Mouse (Mus musculus) ES-E14 (cell line): ENCODE results near the gene Eif3b.

Experiments used
- CHD2 ChIP-seq: IDR thresholded peaks from 2 replicates; pipeline ENCODE4 v1.6.1; 2014; ENCODE audit warnings: mild to moderate bottlenecking, low read depth, low read length, inconsistent platforms
- ZC3H11A ChIP-seq: IDR thresholded peaks from 2 replicates; pipeline ENCODE4 v1.6.1; 2012; ENCODE audit warnings: low read depth, mild to moderate bottlenecking, inconsistent platforms, low read length, borderline replicate concordance

- TF ChIP-seq ZC3H11A (no peak), CHD2 (no peak)
Measured at GRCm38 (mm10) chr5:140492684-140493233, 73.6 kb downstream of the Eif3b start.
